Mouse (Mus musculus) CD4-positive, CD25-positive, alpha-beta regulatory T cell, adult 4 months (primary cell): ENCODE measurements around the gene Ptrh2. TPM values are rescaled to one million over a fixed set of nuclear protein-coding genes. Genes with fewer than 3 reads are reported as not detected.
A peak's percentile ranks its signal among the peaks of the same experiment; 100 is the strongest.

ENCODE experiments used
- ATAC-seq: one replicate; pipeline ENCODE4 v1.8.0; 2017
- polyA plus RNA-seq, 2 experiments: library from polyadenylated mRNA; unstranded; fragments of 100-300 nt; shearing (Covaris generic); gene quantifications; one replicate each; pipeline ENCODE4 v1.2.1; 2017

Gene Ptrh2
- polyA plus RNA-seq, 2 experiments from 2014 or later: 9.8 to 10.7 TPM

DNA sequence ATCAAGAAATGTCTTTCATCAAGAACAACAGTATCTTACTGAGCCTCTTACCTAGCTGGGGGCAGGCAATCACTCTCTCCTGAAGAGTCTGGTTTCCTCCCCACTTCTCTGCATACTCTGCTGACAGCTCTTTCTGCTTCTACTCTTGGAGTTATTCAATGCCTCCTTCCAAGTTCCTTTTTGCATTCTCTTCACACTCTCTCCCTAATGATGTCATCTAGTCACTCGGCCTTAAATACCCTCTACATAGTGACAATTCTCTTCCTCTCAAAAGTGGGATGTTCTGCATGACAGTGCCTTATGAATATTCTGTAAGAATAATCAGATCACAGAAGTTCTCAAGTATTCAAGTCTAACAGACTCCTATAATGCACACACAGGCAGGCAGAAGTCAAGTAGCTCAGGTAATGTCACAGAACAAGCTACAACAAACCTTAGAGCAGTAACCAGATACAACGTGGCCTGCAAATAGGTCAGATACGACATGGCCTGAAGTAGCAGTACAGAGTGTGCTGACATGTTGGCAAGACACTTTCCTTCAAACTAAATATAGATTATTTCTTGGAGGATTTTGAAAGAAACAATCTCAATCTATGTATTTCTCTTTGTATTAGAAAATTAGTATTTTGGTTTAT is 12.6 kb upstream of the Ptrh2 start:
- ATAC-seq: no peak

DNA sequence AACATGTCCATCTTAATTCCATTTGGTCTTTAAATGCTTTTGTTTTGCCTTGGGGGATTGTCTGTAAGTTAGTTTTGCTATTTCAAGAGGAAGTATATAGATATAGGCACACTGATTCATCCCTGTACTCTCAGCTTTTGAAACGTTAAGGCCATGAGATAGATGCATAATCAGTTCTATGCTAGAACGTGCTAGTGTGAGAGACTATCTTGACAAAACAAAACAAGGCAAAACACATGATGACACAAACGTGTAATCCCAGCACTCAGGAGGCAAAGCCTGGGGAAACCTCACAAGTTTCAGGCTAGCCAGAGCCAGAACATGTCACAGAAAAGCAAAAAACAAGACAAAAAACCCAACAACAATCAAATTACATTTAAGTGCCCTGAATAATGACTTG is 11.0 kb upstream of the Ptrh2 start:
- ATAC-seq: no peak

DNA sequence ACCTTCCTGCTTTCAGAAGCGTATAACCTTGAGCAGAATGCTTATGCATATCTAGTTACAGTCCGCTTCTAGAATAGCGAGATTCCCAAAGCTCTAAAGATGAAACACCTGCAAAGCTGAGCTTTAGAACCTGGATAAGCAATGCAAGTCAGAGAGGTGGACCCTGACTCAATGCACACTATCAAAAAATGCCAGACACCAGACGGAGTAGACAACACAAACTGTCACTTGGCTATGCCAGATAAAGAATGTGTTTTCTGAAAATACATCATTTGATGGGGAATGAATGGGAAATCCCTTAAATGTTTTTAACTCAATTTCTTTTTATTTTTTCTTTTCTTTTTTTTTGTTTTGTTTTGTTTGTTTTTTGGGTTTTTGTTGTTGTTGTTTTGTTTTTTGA is 8.3 kb upstream of the Ptrh2 start:
- no peak for ATAC-seq

DNA sequence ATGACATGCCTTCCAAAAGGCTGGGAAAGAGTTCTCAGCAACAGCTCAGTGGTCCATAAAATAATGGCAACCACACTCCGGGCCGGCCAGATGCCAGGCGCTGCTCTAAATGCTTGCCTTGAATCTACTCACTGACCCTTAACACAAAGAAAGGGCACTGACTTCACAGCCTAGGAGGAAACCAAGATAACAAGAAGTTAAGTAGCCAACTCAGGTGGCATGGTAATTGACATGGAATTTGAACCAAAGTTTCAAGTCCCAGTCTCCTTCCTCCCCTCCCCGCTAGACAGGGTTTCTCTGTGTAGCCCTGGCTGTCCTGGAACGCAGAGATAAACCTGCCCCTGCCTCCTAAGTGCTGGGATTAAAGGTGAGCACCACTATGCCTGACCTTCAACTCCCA is 4.8 kb upstream of the Ptrh2 start:
- ATAC-seq: no peak

DNA sequence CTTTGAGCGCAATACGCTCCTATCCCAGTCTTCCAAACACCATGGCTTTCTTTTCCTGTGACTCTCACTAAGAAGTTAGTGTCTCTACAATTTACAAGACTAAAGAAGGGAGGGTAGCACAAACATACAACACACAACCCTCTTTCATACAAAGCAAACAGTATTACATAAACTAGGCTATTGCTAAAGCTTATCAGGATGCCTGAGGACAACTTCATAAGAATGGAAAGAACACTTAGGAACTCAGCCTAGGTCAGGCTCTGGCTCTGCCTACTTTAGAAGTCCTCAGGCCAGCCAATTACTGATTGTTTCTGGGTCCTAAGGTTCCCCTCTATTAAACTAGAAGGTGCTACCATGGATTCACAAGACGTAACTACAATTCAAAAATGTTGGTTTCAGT is 3.1 kb upstream of the Ptrh2 start:
- no peak for ATAC-seq

DNA sequence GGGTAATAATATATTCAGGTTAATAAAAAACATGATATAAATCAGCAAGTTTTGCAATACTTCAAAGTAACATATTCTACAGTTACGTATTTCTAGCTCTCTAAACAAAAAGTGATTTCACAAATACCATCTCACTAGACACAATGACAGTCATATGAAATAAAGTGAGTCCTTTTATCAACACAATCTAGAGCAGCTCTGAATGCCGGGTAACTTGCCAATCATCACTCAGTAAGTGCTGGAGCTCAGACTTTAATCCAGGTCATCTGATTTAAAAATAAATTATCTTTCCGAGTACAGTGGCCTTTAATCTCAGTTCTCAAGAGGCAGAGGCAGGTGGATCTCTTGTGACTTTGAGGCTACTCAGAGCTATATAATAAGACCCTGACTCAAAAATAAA is 2.4 kb upstream of the Ptrh2 start:
- ATAC-seq: no peak

DNA sequence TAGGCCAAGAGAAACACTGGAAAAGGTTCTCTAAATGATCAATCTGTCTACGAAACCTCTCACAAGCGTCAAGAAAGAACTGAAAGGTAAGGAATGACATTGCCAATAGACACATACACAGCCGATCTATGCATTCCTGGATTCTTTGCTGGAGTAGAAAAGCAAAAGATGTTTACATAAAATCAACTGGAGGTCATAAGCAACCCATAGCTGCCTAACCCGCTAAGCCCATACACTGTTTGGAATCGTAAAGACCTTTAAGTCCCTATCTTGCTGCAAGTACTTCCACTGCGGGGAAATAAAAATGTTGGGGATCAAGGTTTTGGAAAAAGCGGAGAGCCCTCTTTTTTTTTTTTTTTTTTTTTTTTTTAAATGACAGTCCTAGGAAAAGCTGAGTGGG is 924 bp upstream of the Ptrh2 start:
- ATAC-seq: no peak

DNA sequence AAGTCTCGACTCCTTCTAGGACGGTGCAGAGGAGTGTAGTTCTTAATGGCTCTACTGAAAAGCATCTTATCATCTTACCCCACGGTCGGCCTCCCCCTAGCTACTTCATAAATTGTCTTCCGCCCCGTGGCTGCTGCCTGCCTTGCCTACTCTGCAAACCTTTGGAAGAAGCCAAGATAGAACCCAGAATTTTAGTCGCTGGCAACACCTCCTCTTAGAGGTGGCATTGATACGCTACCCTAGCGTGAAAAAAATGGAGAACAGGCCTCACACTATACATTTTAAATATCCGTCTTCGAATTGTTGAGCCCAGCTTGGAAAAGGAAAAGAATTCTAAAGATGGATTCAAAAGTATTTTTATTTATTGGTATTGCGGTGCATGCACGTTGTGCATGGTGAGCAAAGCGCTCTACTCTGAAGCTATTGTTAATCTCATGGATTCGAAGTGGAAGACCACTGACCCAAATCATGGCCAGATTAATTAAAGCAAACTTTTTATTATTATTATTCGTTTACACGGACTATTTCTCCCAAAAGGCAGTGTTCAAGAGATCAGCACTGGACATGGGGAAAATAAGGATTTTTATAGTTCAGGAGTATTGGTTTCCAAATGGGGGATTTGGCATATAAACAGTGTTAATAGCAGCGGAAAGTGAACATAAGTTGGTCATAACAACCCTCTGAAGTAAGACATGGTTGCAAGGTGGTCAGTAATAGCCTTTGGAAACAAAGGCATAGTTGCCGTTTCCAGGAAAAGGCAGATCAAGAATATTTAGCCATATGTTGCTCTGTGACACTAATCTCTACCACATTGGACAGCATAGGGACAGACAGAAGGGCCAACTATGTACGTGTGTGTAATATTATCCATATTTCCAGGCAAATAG is 584 bp downstream of the Ptrh2 start:
- ATAC-seq: peak; percentile 29

DNA sequence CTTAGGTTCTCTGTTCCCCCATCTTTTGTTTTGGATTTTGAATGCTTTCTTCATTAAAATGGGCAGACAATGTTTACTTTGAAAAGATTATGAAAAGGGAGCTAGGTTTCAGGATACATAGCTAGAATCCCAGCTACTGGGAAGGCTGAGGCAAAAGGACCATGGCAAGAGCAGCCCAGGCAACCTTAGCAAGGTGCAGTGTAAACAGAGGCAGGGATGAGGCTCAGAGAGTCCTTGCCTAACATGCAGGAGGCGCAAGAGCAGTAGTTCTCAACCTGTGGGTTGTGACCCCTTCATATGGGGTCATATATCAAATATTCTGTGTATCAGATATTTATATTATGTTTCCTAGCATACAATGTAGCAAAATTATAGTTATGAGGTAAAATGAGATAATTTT is 1.6 kb downstream of the Ptrh2 start:
- ATAC-seq: no peak

DNA sequence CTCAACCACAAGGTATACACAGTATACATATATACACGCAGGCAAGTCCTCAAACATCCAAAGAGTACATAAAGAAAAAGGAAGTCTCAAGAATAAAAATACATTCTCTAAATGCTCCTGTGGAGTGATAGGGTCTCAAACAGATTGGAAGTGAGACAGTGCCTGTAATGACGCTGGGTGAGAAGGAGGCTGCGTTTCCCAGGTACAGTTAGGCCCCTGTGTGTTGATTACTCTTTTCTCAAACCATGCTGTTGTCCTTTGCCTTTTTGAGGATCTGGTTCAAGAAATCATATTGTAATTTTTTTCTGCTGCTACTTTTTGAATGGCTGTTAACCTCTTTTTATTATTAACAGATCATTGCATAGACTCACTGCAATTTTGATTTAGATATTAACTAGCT is 6.6 kb downstream of the Ptrh2 start:
- no peak for ATAC-seq

DNA sequence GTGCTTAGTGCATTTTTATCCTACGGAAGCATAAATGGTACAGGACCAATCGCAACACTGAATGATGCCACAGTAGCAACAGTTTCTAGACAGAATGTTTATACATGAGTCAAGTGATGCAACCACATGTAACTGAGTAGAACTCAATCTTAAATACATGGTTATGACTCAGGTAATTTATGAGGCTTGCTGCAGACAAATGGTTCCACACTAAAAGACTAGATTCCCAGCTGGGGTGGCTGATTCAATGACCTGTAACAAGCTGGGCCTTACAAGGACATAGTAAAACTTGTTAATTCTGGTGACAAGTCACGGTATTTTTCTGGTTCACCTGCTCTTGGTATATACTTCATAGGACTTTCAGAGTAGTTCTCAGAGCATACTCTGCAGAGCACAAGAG is 7.7 kb downstream of the Ptrh2 start:
- ATAC-seq: no peak

DNA sequence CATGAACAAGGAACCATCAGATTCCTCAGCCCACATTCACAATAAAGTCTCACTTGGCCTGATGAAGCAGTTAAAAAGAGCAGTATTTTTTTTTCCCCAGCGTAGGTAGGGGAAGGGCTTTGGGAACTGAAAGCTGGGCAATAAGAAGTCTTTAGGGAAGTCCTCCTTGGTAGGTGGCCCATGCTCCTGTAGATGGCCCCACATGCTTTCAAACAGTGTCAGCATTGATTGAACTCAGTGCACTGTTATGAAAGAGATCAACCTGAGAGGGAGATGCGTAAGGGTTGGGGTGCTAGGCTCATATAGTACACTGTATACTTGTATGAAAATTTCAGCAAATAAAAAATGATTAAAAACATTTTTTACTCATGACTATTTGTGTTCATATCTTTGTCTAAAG is 8.2 kb downstream of the Ptrh2 start:
- ATAC-seq: no peak

DNA sequence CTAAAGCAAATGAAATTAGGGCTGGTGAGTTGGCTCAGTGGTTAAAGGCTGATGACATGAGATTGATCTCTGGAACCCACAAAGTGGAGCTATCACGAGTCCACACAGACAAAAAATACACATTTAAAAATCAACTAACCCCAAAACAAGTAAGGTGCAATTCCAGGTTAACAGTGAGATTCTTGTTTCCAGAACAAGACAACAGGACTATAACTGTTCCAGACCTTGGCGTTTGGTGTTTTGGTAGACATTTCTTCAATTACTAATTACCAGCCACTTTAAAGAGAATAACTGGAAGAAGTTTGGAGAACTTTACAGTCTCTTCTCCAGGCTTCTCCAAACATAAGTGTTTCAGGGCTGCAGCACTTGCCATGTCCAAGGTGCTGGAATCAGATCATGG is 8.8 kb downstream of the Ptrh2 start:
- no peak for ATAC-seq

DNA sequence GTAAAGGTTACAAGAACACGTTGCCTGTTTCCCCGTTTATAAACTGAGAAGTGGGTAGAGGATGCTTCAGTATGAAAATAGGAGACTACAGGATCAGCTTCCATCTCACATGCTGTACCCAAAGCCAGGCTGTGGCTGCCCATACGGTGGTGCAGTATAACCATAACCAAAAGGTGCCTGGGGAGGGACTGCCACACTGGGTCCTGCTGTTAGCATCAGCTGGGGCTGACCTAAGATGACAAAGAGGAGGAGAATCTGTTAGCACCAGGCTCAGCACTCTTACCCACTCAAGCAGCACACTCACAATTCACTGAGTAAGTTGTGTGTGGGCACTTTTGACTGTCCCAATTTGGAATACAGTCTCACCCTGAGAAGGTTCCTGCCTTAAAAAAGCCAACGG is 11.7 kb downstream of the Ptrh2 start:
- ATAC-seq: no peak

DNA sequence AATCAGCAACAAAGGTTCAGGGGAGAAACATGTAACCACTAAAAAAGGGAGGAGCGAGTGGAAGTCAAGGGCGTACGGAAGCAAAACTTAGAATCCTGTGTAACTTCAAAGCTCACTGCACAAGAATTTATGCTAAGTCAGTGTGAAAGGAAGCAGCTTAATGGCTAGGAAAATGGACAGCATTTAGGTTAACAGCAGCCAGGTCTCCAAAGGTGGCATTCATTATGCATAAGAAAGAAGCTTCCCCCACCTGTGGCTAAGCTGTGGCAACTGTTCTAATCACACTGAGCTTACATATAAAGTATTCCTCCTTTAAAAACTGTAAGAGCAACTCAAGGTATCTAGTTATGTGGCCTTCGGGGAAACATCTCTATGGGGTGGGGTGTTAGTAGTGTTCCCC is 17.4 kb downstream of the Ptrh2 start:
- no peak for ATAC-seq

DNA sequence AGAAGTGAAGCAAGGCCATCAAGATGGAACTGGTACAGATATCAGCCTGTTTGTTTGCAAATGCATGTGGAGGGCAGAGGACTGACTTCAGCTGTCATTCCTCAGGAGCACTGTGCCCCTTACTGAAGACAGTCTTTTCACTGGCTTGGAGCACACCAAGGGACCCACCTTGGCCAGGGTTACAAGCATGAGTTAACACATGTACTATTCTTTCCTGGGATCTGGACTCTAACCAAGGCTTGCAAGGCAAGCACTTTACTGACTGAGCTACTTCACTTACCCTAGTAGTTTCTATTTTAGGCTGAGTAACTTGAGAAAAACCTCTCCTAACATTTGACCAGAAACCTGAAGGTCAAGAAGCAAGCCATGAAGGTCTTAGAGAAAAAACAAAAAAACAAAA is 30.8 kb downstream of the Ptrh2 start:
- ATAC-seq: no peak

DNA sequence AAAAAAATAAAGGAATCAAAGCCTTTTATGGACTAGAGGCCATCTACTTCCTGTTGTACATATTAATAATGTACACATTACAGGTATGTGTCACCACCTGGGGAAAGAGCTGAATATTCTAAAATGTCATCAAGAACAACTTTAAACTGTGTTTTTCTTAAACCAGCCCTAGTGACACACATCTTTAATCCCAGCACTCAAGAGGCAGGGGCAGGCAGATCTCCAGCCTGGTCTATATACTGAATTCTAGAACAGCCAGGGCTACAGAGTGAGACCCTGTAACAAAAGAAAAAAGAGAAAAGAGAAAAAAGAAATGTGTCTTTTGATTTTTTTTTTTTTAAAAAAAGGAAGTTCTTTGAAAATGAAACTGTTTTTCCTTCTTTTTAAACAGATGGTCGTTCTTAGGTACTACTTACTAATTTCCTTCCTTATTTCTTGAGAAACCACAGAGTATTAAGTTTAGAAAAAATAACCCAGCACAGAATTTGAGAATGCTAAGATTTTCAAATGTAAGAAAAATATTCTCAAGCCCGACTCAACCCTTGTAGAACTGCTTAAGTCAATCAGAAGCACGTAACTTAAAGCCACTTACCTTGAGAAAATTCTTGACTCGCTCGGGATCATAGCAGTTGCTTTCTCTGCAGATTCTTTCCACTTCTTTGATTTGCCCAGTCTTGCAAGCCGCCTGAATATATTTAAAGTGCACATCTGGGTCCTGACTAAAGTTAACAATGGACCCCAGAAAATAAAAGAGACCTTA is 33.7 kb downstream of the Ptrh2 start:
- no peak for ATAC-seq

DNA sequence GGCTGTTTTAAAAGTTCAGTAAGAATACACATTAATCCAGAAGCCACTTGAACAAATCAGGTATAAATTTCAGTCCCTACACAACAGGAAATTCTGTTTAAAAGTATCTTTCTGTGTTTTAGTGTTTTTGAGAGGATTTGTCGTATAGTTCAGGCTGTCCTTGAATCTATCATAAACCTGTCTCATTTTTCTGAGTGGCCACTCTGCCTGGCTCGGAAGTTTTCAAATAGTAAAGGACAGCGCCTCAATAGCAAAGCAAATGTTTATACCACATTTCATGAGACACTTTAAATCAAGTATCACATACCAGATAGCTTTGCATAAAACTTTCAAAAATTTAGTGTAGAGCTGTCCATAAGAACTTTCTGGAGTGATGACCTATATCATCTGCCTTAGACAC is 34.6 kb downstream of the Ptrh2 start:
- no peak for ATAC-seq

DNA sequence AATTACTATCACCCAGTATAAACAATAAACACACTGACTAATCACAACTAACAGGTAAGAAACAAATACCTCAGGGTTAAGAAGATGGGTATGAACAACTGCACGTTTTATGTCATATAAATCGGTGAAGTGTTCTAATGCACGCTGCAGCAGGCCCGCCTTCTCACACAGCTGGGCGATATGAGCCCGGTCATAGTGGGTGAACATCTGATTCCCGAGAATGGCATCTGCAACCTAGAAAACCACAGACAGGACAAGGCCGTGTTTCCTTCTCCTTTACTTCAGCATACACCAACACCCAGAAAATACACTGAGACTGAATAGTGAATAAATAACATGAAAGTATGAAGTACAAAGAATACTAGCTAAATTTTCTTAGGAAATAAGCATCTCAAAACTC is 35.6 kb downstream of the Ptrh2 start:
- no peak for ATAC-seq

DNA sequence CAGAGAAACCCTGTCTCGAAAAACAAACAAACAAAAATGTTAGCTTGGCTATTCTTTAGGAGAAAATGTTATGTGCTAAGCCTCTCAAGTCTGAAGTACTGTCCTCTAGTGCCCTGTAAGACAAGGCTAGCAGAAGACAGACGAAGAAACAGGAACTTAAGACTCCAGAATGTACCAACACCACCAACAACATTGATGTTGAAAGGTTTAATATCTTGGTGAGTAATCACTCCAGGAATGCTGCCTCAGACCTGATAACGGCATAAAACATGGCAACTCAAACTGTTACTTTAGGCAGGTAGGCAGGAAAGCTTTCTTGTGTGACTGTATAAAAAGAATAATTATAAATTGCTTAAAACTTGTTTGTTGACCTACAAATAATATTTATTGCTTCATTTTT is 40.2 kb downstream of the Ptrh2 start:
- ATAC-seq: no peak

DNA sequence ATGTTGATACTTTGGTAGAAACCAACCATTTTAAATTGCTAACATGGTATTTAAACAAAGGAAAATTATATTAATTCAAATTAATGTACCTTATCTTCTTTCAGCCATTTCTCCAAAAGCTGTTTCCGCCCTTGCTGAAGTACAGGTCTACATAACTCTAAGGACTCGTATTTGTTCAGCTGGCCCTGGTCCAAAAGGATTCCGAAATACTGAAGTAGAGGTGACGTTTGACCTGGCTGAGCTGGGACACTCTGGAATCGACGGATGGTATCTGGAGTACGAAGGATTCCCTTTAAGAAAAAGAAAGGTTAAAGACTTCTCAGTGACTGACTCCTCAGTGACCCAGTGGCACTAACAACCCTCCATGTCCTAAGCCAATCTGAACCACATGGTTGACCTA is 41.2 kb downstream of the Ptrh2 start:
- ATAC-seq: no peak

DNA sequence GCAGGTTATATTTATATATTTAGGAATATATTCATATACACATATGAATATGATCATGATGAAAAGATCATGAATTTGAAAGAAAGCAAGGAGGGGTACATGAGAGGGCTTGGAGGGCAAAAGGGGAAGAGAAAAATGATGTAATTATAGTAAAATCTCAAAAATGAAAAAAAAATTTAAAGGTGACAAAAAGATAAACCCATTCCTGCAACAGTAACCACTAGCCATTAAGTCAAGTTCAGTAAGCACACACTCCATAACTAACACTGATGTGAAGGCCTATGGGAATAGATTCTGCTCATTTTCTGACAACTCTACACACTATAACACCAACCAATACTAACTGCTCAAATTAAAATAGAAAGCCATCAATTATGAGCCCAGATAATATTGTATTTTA is 41.8 kb downstream of the Ptrh2 start:
- no peak for ATAC-seq

DNA sequence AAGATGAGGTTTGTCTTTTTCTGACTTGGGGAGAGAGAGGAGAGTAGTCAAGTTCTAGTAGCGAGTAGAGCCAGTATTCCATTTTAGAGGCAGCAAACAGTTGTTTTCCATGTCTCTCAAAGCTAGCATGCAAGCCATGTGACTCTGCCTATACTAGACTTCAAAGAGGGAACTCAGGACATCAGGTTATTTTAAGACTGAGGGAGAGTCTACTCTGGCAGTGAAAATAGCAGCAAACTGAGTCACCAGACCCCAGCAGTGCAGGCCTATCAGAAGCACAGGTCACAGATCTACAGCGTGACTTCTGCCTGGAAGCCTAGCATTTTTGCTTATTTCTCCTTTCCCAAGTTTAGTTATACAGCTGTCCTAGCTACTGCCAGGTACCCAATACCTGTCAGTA is 47.7 kb downstream of the Ptrh2 start:
- ATAC-seq: no peak
